Mouse (Mus musculus): ENCODE measurements at regions not wholly inside any gene's neighbourhood (a gene's known extent, or its start where the extent isn't known, plus 50 kb on each side); places are given as distances from the start of the nearest gene placed in this dataset.

DNA sequence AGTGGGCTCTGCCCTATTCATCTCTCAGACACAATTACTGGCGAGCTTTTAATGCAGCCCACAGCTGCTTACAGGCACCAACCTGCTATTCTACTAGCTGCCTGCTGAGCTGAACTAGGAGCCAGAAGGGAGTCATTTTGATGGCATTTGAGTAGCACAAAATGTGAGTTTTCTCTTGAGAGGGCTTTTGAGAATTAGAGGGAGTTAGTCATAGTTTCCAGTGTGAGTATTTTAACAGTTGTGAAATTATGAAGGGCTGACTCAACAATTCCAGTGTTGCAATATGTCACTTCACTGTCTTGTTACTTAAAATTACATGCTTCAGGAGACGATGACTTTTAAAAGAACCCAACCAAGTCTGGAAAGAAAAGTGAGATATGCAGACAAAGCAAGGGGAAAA lies 54.4 kb upstream of the Ly86 start:
- Histone ChIP-seq H3K27ac (no peak overlapping the region), H3K79me2 (replicated peaks; ENCODE audit: control insufficient read depth, insufficient read depth, low read length) (no peaks in the 10 kb centered on the region), H3K9ac (ENCODE audit: low read depth, low read length) (no peak overlapping the region), H3K4me3 (no peak overlapping the region), H3K36me3 (ENCODE audit: control insufficient read depth, insufficient read depth, low read length) (no peaks in the 10 kb centered on the region), H3K27me3 (ENCODE audit: control insufficient read depth, insufficient read depth, low read length) (no peaks in the 10 kb centered on the region), H3K4me1 (ENCODE audit: control insufficient read depth, insufficient read depth, low read length) (no peaks in the 10 kb centered on the region; the same call in 1 of the 2 replicates)
- TF ChIP-seq CTCF (IDR thresholded peaks at IDR 0.05): no peak
- TF ChIP-seq EP300 (IDR thresholded peaks at IDR 0.05; ENCODE audit: insufficient read depth, low read depth, low read length): no peak
- TF ChIP-seq POLR2A (IDR thresholded peaks at IDR 0.05; ENCODE audit: insufficient read depth, low read depth, low read length): no peak
- intact Hi-C loops (cut with DNase I): no loop called here
- 58% methylated on average over 2 of the region's 2 CpGs for WGBS
- DNase-seq: peak in 1 of 2 experiments; percentile 10

GRCm38 (mm10) chr13:37288993-37289392 lies 56.0 kb upstream of the Ly86 start:
- no peaks in the 10 kb centered on the region; the same call in 1 of the 2 replicates for H3K4me1 ChIP-seq (ENCODE audit: control insufficient read depth, insufficient read depth, low read length)
- no peak for TF ChIP-seq CTCF (IDR thresholded peaks at IDR 0.05)
- no peak for TF ChIP-seq EP300 (IDR thresholded peaks at IDR 0.05; ENCODE audit: insufficient read depth, low read depth, low read length)
- TF ChIP-seq POLR2A (IDR thresholded peaks at IDR 0.05; ENCODE audit: insufficient read depth, low read depth, low read length): no peak
- WGBS: 56% methylated on average over 1 of the region's 1 CpGs
- H3K27me3 ChIP-seq (ENCODE audit: control insufficient read depth, insufficient read depth, low read length): no peaks in the 10 kb centered on the region
- no peaks in the 10 kb centered on the region for H3K36me3 ChIP-seq (ENCODE audit: control insufficient read depth, insufficient read depth, low read length)
- H3K9ac ChIP-seq (ENCODE audit: low read depth, low read length): no peak overlapping the region
- H3K4me3 ChIP-seq: no peak overlapping the region
- intact Hi-C loops (cut with DNase I): no loop called here
- no peak overlapping the region for H3K27ac ChIP-seq
- H3K79me2 ChIP-seq (replicated peaks; ENCODE audit: control insufficient read depth, insufficient read depth, low read length): no peaks in the 10 kb centered on the region
- no peak for DNase-seq

- H3K36me3 ChIP-seq (ENCODE audit: control insufficient read depth, insufficient read depth, low read length): no peaks in the 10 kb centered on the region
- no peak overlapping the region for H3K9ac ChIP-seq (ENCODE audit: low read depth, low read length)
- H3K27ac ChIP-seq: no peak overlapping the region
- no peak for TF ChIP-seq CTCF (IDR thresholded peaks at IDR 0.05)
- TF ChIP-seq POLR2A (IDR thresholded peaks at IDR 0.05; ENCODE audit: insufficient read depth, low read depth, low read length): no peak
- no peak for TF ChIP-seq EP300 (IDR thresholded peaks at IDR 0.05; ENCODE audit: insufficient read depth, low read depth, low read length)
- intact Hi-C loops (cut with DNase I): no loop called here
- no peak overlapping the region for H3K4me3 ChIP-seq
- H3K4me1 ChIP-seq (ENCODE audit: control insufficient read depth, insufficient read depth, low read length): no peaks in the 10 kb centered on the region
- no peaks in the 10 kb centered on the region; the same call in 1 of the 2 replicates for H3K27me3 ChIP-seq (ENCODE audit: control insufficient read depth, insufficient read depth, low read length)
- H3K79me2 ChIP-seq (replicated peaks; ENCODE audit: control insufficient read depth, insufficient read depth, low read length): no peaks in the 10 kb centered on the region
- WGBS: 65% methylated on average over 5 of the region's 5 CpGs
- peak in 1 of 2 experiments; percentile 15 for DNase-seq
These were observed 62.5 kb upstream of the Ly86 start for GRCm38 (mm10) chr13:37282515-37282914.

DNA sequence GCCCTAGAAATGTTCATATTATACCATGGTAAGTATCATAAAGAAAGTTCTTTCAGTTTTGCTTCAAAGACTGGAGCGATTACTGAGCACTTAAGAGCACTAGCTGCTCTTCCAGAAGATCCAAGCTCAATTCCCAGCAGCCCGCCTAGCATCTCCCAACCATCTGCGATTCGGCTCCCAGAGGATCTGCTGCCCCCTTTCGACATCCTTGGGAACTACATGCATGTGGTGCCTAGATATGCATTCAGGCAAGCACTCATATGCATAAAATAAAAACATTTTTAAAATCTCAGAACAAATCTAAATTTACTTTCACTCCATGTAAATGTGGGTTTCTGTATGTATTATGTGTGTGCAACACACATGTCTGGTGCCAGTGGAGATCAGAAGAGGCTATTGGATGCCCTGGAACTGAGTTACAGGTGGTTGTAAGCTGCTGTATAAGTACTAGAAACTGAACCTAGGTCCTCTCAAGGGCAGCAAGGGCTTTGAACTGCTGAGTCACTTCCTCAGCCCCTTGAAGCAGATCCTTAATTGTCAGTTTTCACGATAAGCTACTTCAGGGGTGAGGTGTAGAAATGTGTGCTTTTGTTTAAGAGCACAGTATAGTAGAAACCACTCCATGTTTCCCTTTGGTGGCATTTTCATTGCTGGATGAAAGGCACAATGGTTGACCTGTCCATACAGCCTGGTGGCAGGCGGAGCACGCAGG lies 65.8 kb upstream of the Ly86 start:
- Histone ChIP-seq H3K27ac (no peak overlapping the region), H3K79me2 (replicated peaks; ENCODE audit: control insufficient read depth, insufficient read depth, low read length) (no peaks in the 10 kb centered on the region), H3K4me3 (no peak overlapping the region), H3K36me3 (ENCODE audit: control insufficient read depth, insufficient read depth, low read length) (no peaks in the 10 kb centered on the region), H3K9ac (ENCODE audit: low read depth, low read length) (no peak overlapping the region), H3K4me1 (ENCODE audit: control insufficient read depth, insufficient read depth, low read length) (no peaks in the 10 kb centered on the region), H3K27me3 (ENCODE audit: control insufficient read depth, insufficient read depth, low read length) (no peaks in the 10 kb centered on the region; the same call in 1 of the 2 replicates)
- WGBS: 89% methylated on average over 8 of the region's 8 CpGs
- intact Hi-C loops (cut with DNase I): no loop called here
- TF ChIP-seq CTCF (IDR thresholded peaks at IDR 0.05) (peak; percentile 16; the same call in 1 of the 2 replicates), POLR2A (IDR thresholded peaks at IDR 0.05; ENCODE audit: insufficient read depth, low read depth, low read length) (no peak), EP300 (IDR thresholded peaks at IDR 0.05; ENCODE audit: insufficient read depth, low read depth, low read length) (no peak)
- DNase-seq: no peak

- peak in 1 of 2 experiments; percentile 5 for DNase-seq
These were observed 95.2 kb upstream of the Ly86 start for GRCm38 (mm10) chr13:37249581-37250461.

DNA sequence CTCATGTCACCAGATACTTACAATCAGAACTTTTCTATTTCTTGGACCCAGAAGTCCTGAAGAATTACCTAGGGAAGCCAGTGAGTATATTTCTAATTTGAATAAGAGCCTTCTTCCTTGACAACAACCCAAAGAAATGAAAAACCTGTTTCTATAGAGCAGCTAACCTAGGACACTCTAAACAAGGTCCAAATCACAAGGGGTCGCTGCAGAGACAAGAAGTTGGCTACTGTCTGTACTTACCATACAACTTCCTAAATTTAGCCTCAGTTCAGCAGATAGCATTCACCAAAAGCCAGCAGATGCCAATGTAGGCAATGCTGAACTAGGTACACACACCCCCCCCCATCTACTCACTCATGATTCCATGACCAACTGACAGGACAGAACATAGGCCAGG lies 96.3 kb upstream of the Ly86 start:
- no peak for TF ChIP-seq POLR2A (IDR thresholded peaks at IDR 0.05; ENCODE audit: insufficient read depth, low read depth, low read length)
- no peak for TF ChIP-seq CTCF (IDR thresholded peaks at IDR 0.05)
- TF ChIP-seq EP300 (IDR thresholded peaks at IDR 0.05; ENCODE audit: insufficient read depth, low read depth, low read length): no peak
- H3K36me3 ChIP-seq (ENCODE audit: control insufficient read depth, insufficient read depth, low read length): no peaks in the 10 kb centered on the region
- no peak overlapping the region for H3K27ac ChIP-seq
- no peaks in the 10 kb centered on the region for H3K4me1 ChIP-seq (ENCODE audit: control insufficient read depth, insufficient read depth, low read length)
- intact Hi-C loops (cut with DNase I): no loop called here
- no peaks in the 10 kb centered on the region for H3K27me3 ChIP-seq (ENCODE audit: control insufficient read depth, insufficient read depth, low read length)
- no peaks in the 10 kb centered on the region for H3K79me2 ChIP-seq (replicated peaks; ENCODE audit: control insufficient read depth, insufficient read depth, low read length)
- 47% methylated on average over 1 of the region's 1 CpGs for WGBS
- DNase-seq: no peak
- H3K9ac ChIP-seq (ENCODE audit: low read depth, low read length): no peak overlapping the region
- no peak overlapping the region for H3K4me3 ChIP-seq

More at GRCm38 (mm10) chr13:37249581-37250461, 95.2 kb upstream of the Ly86 start:
- H3K36me3 ChIP-seq (ENCODE audit: control insufficient read depth, insufficient read depth, low read length): no peaks in the 10 kb centered on the region
- no peak overlapping the region for H3K9ac ChIP-seq (ENCODE audit: low read depth, low read length)
- WGBS: 56% methylated on average over 14 of the region's 14 CpGs
- H3K4me3 ChIP-seq: no peak overlapping the region
- no peak overlapping the region for H3K27ac ChIP-seq
- no peaks in the 10 kb centered on the region for H3K79me2 ChIP-seq (replicated peaks; ENCODE audit: control insufficient read depth, insufficient read depth, low read length)
- no peak for TF ChIP-seq CTCF (IDR thresholded peaks at IDR 0.05)
- no peak for TF ChIP-seq EP300 (IDR thresholded peaks at IDR 0.05; ENCODE audit: insufficient read depth, low read depth, low read length)
- intact Hi-C loops (cut with DNase I): no loop called here
- H3K27me3 ChIP-seq (ENCODE audit: control insufficient read depth, insufficient read depth, low read length): no peaks in the 10 kb centered on the region
- no peaks in the 10 kb centered on the region for H3K4me1 ChIP-seq (ENCODE audit: control insufficient read depth, insufficient read depth, low read length)

All from heart, adult 2 months (tissue).